Mouse (Mus musculus): ENCODE results near the gene Rbm14. TPM values are rescaled to one million over a fixed set of nuclear protein-coding genes. Genes with fewer than 3 reads are reported as not detected.

The Rbm14 gene
- polyA plus RNA-seq, 1 experiment from 2014 or later: 51.4 TPM

Other genes with a start within 250 kb of the Rbm14 start
- gene Lrfn4, start 196.0 kb downstream of the Rbm14 start, polyA plus RNA-seq (2015; fragmentation: Nextera tagmentation; extraction: Ambion mirVana): 1.4 and 1.8 TPM in 2 replicates
- gene Rce1, start 186.0 kb downstream of the Rbm14 start, polyA plus RNA-seq (2015; fragmentation: Nextera tagmentation; extraction: Ambion mirVana): 51.0 and 51.9 TPM in 2 replicates
- gene Gm960, start 113.0 kb downstream of the Rbm14 start, polyA plus RNA-seq (2015; fragmentation: Nextera tagmentation; extraction: Ambion mirVana): 1.9 and 2.8 TPM in 2 replicates
- gene Sptbn2, start 100.5 kb downstream of the Rbm14 start, polyA plus RNA-seq (2015; fragmentation: Nextera tagmentation; extraction: Ambion mirVana): 0.09 and 0.13 TPM in 2 replicates
- 39.1 and 49.0 TPM in 2 replicates for gene Rbm4b, start 55.1 kb downstream of the Rbm14 start, polyA plus RNA-seq (2015; fragmentation: Nextera tagmentation; extraction: Ambion mirVana)
- gene Rbm4, start 17.7 kb downstream of the Rbm14 start, polyA plus RNA-seq (2015; fragmentation: Nextera tagmentation; extraction: Ambion mirVana): 62.0 and 72.5 TPM in 2 replicates
- 35.6 and 36.7 TPM in 2 replicates for gene Gm21992, start within 50 bp of the Rbm14 start, polyA plus RNA-seq (2015; fragmentation: Nextera tagmentation; extraction: Ambion mirVana)
- 41.1 and 43.4 TPM in 2 replicates for gene Ccs, start 27.7 kb upstream of the Rbm14 start, polyA plus RNA-seq (2015; fragmentation: Nextera tagmentation; extraction: Ambion mirVana)
- gene Ccdc87, start 27.7 kb upstream of the Rbm14 start, polyA plus RNA-seq (2015; fragmentation: Nextera tagmentation; extraction: Ambion mirVana): 0.13 TPM in 1 of 2 replicates, not detected in the other
- gene Ctsf, start 43.5 kb upstream of the Rbm14 start, polyA plus RNA-seq (2015; fragmentation: Nextera tagmentation; extraction: Ambion mirVana): 11.3 and 12.4 TPM in 2 replicates
- 21.4 and 26.6 TPM in 2 replicates for gene Actn3, start 66.3 kb upstream of the Rbm14 start, polyA plus RNA-seq (2015; fragmentation: Nextera tagmentation; extraction: Ambion mirVana)
- 10.2 and 12.6 TPM in 2 replicates for gene Zdhhc24, start 67.0 kb upstream of the Rbm14 start, polyA plus RNA-seq (2015; fragmentation: Nextera tagmentation; extraction: Ambion mirVana)
- 1.4 and 2.2 TPM in 2 replicates for gene Bbs1, start 95.0 kb upstream of the Rbm14 start, polyA plus RNA-seq (2015; fragmentation: Nextera tagmentation; extraction: Ambion mirVana)
- 101 and 102 TPM in 2 replicates for gene Dpp3, start 116.7 kb upstream of the Rbm14 start, polyA plus RNA-seq (2015; fragmentation: Nextera tagmentation; extraction: Ambion mirVana)
- gene Peli3, start 131.5 kb upstream of the Rbm14 start, polyA plus RNA-seq (2015; fragmentation: Nextera tagmentation; extraction: Ambion mirVana): 0.47 and 0.81 TPM in 2 replicates
- 106 and 107 TPM in 2 replicates for gene Mrpl11, start 150.5 kb upstream of the Rbm14 start, polyA plus RNA-seq (2015; fragmentation: Nextera tagmentation; extraction: Ambion mirVana)
- not detected in 2 replicates for gene Npas4, start 178.7 kb upstream of the Rbm14 start, polyA plus RNA-seq (2015; fragmentation: Nextera tagmentation; extraction: Ambion mirVana)
- gene Slc29a2, start 212.2 kb upstream of the Rbm14 start, polyA plus RNA-seq (2015; fragmentation: Nextera tagmentation; extraction: Ambion mirVana): 1.5 and 1.7 TPM in 2 replicates
- gene B4gat1, start 227.2 kb upstream of the Rbm14 start, polyA plus RNA-seq (2015; fragmentation: Nextera tagmentation; extraction: Ambion mirVana): 23.8 and 24.1 TPM in 2 replicates
- 0.94 and 1.3 TPM in 2 replicates for gene AC124502.3, start 227.3 kb upstream of the Rbm14 start, polyA plus RNA-seq (2015; fragmentation: Nextera tagmentation; extraction: Ambion mirVana)
- 66.4 and 67.6 TPM in 2 replicates for gene Brms1, start 229.7 kb upstream of the Rbm14 start, polyA plus RNA-seq (2015; fragmentation: Nextera tagmentation; extraction: Ambion mirVana)
- gene Rin1, start 238.8 kb upstream of the Rbm14 start, polyA plus RNA-seq (2015; fragmentation: Nextera tagmentation; extraction: Ambion mirVana): 0.84 and 1.1 TPM in 2 replicates